Mouse (Mus musculus) embryonic fibroblast, embryonic 13.5 days (primary cell): ENCODE results near the gene Twnk.

Experiments
- CTCF ChIP-seq: IDR thresholded peaks from 2 replicates; pipeline ENCODE4 v1.5.1; 2011; ENCODE audit warnings: mild to moderate bottlenecking, control low read depth, low read length, moderate library complexity, borderline replicate concordance; ENCODE audit not compliant: insufficient read depth
- POLR2A ChIP-seq: IDR thresholded peaks from 2 replicates; pipeline ENCODE4 v1.6.1; 2011; ENCODE audit warnings: low read depth, mild to moderate bottlenecking, control low read depth, low read length, moderate library complexity

GRCm38 (mm10) chr19:44984420-44984819 lies 21.0 kb upstream of the Twnk start:
- no peak for TF ChIP-seq CTCF
- TF ChIP-seq POLR2A: no peak
